Mouse (Mus musculus) frontal cortex, postnatal 10 days (tissue): ENCODE measurements around the gene Dlgap1.

Source experiments
- DNase-seq, 2 experiments: peaks; one replicate each; pipeline ENCODE4 v3.0.0; 2022; ENCODE audit warnings: low spot score in 2 of 2, mixed read lengths in 1 of 2

Dlgap1 gene

DNA sequence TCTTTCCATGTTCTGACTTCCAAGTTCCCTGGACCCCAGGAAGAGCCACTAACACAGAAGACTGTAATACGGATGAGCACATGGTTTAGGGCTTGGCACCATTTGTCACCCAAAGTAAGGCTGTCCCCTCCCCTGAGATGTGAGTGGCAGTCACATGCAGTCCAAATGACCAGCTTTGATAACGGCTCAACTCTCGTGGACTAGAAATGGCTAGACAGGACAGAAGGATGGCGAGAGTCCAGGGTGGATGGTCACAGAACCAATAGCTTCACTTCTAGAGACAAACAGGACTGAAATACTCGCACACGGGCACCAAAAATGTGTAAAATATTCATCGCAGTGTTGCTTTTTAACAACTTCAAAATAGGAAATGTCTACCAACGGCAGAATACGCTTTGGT, 657.5 kb downstream of the Dlgap1 start:
- no peak for DNase-seq

- DNase-seq = no peak
These were observed 658.1 kb downstream of the Dlgap1 start for GRCm38 (mm10) chr17:70626925-70627324.

DNA sequence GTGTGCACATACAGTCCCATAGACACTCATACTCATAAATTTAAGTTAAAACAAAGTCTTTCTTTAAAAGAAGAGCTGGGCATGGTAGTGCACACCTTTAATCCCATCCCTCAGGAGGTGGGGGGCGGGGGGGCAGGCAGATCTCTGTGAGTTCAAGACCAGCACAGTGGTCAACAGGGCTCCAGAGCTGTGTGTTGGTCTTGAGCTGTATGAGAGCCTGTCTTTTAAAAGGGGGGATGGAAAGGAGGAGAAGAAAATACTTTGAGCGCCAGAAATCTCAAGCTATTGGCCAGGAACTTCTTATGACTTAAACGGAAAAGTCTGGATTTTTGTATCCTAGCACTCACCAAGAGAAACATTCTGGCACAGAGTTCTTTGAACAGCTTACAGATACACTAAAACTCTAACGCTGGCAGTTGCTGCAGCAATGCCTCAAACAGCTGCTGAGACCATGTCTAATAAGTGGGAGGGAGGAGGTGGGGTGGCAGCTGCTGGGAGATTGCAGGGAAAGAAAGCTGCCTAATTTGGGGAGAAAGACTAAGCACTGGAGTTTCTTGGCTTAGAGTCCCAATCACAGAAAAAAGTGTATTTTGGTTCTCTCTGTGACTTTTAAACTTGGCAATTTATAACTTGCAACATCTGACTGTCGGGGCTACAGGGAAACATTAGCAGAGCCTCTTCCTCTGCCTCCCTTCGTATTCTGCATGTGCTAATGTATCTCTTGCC, 660.9 kb downstream of the Dlgap1 start:
- DNase-seq = peak; percentile 49 to 76

- DNase-seq = peak; percentile 86 to 87
These were observed 664.5 kb downstream of the Dlgap1 start for GRCm38 (mm10) chr17:70633181-70633944.

- DNase-seq = no peak
These were observed 674.3 kb downstream of the Dlgap1 start for GRCm38 (mm10) chr17:70643211-70643610.

GRCm38 (mm10) chr17:70646641-70647040, 677.8 kb downstream of the Dlgap1 start:
- DNase-seq = no peak

GRCm38 (mm10) chr17:70661382-70661781, 692.5 kb downstream of the Dlgap1 start:
- no peak for DNase-seq

DNA sequence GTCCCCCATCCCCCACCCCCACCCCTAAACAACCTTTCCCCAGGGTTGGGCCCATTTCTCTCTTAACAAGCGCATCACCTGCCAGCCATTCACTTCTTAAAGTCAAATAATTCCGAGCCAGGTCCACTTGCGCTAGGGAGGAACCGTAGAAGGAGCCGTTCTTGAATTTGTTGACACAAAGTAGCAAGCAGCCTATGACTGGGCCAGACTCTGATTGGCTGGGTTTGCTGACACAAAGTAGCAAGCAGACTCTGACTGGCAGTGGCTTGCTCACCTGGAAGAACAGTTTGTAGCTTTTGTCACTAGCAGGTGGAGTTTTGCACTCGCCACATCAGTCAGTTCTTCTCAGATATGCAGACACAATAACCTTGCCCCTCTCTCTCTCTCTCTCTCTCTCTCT, 695.1 kb downstream of the Dlgap1 start:
- DNase-seq = no peak

- no peak for DNase-seq
These were observed 695.7 kb downstream of the Dlgap1 start for GRCm38 (mm10) chr17:70664484-70665040.

DNA sequence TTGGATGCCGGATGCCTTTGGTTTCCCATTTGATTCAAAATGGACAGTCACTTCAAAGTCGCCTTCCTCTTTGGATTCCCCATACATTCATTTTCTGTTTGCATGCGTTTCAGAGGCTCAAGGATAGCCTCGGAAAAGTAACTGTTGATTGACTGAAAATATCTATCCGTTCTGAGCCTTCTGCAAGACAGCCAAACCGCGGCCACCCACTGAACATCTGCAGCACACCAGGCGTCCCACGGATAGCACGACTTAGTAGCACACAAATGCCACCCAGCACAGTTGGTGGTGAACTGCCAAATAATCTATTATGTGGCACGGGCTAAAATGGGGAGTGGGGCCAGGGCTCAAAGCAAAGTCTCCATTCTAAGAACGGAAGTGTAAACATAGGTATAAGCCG, 705.1 kb downstream of the Dlgap1 start:
- DNase-seq = no peak

GRCm38 (mm10) chr17:70676522-70676921, 707.6 kb downstream of the Dlgap1 start:
- no peak for DNase-seq

DNA sequence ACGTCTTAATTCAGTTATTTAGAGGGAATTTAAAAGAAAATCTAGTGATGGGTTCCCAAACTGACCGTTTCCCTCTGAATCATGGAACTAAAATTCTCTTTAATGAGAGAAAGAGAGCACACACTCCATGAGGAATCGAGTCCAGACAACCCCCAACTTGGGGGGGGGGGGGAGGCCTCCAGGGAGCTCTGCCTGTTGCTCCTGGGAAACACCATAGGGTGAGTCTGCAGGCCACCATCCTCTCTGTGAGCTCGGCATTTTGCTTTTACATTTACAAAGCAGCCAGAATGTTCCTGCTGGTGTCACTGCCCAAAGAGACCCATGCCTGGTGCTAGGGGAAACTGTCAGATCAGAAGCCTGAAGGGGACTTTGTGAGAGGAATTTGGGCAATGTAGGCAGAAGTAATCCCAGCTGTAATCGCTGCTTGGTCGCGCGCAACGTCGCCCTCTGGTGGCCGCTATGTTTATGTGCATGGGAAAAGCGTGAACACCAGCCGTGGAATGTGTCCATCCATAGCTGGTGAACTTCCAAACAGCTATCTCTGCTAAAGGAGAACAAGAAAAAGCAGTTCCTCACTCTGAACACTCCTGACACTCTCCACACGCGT, 714.8 kb downstream of the Dlgap1 start:
- DNase-seq = peak; percentile 51 to 81

- DNase-seq = no peak
These were observed 721.3 kb downstream of the Dlgap1 start for GRCm38 (mm10) chr17:70690174-70690573.

GRCm38 (mm10) chr17:70690598-70690997, 721.7 kb downstream of the Dlgap1 start:
- no peak for DNase-seq

DNA sequence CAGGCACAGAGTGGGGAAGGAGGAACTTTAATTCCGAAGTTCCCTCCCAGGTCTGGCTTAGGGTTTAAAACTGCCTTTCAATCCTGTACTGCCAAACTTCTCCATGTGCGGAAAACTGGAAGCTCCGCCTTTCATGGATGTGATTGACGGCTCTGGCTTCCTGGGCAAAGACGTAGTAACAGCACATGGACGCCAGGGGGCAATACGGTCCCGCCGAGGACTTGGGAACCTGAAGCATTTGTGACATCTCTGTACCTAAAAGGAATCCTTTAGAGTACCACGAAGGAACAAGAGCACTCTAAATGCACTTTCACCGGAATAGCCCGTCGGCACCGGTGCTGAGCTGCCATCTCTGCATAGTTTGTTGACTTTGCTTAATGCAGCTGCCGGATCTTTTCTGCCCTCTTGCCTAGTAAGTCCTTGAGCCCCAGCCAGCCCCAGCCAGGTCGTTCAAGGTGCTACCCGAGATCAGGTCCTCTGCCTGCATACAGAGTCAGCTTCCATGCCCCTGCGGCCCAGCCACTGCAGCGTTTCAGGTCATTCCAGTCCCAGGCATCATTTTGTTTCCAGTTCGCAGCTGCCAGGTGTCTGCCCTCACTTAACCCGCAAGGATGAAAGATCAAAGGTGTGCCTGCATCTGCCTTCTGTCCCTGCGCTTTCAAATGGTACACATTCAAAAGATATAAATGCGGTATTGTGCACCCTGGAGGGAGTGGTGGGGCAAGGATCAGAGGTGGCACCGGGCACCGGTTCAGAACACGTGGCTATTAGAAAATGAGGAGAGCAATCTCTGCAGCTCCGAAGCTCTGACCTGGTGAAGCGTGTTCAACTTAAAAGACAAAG, 738.3 kb downstream of the Dlgap1 start:
- DNase-seq = peak; percentile 66 to 82

GRCm38 (mm10) chr17:70707819-70708140, 738.9 kb downstream of the Dlgap1 start:
- DNase-seq = no peak

DNA sequence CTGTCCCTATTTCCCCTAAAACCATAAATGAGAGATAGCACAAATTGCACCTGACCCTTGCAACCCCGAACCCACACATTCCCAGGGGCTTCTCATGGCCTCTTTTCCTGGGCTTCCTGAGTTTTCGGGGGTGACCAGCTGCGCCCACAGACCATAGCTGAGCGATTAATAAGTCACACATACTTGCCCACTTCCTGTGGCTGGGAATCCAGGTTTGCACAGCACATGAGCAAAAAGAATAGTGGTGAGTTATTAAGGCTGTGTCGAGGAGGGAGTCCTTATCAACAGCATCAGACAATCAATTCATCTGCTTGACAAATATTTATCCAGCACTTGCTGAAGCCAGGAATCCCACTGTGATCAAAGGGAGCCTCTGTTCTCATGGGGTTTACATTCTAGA, 740.7 kb downstream of the Dlgap1 start:
- no peak for DNase-seq

GRCm38 (mm10) chr17:70713470-70713869, 744.6 kb downstream of the Dlgap1 start:
- no peak for DNase-seq

DNA sequence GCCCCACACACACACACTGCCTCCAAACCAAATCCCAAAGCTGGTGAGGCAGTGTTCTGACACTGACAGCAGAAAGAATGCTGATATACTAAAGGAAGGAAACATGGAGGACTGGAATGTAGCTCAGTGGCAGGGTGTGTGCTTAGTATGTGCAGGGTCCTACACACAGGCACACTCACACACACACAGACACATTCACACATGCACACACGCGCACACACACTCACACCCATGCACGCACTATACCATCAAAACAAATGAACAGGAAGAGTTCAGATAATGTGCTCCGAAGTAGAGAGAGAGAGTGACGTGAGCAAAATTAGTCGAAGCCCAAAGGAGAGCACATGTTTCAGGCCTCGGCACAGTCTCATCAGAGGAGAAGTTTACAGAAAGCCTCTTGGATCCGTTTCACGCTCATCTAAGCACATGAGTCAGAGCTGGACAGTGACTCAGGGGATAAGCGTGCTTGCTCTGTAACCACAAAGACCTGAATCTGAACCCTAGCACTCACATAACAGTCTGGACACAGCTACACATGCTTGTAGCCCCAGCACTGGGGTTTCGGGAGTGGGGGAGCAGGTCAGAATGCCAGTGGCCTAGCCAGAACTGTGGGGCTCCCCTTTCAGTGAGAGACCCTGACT, 750.9 kb downstream of the Dlgap1 start:
- DNase-seq = no peak

- no peak for DNase-seq
These were observed 751.9 kb downstream of the Dlgap1 start for GRCm38 (mm10) chr17:70720766-70721165.

DNA sequence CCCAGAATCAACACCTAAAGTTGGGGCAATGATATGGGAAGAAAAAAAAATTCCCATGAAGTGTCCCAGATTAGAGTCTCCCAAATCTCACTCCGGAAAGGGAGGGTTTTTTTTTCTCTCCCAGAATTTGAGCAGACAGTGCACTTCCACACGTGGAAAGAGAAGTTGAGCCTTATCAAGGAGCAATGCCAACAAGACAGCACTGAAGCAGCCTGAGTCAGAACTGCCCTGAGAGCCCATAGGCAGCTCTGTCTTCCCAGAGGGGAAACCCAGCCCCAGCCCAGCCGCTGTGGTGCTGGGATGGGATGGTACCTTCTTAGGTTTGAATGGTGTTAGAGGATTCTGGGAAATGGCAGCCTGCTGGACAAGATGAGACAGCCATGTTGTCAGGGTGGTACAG, 753.3 kb downstream of the Dlgap1 start:
- no peak for DNase-seq
